Comparison of ENCODE assay signal across 18 mouse cellular contexts in genomic region chr8:123199864-123200263, GRCm38 (mm10). TPM values are rescaled to one million over a fixed set of nuclear protein-coding genes. Genes with fewer than 3 reads are reported as not detected.
"Had no signal": no experiment of that assay in that cellular context is flagged by ENCODE, and none has a peak within 500 bp of the region (broad histone marks: within the 10 kb centered on the region; RNA-seq: fewer than 3 reads in every experiment).

No protein-coding gene starts in this region.

- H3K4me2 ChIP-seq: liver, embryonic 11.5 days; liver, embryonic 13.5 days; liver, embryonic 15.5 days; midbrain, embryonic 11.5 days; midbrain, embryonic 13.5 days; midbrain, embryonic 15.5 days; neural tube, embryonic 12.5 days; stomach, embryonic 15.5 days had no signal

- H3K4me3 ChIP-seq: liver, embryonic 13.5 days; liver, embryonic 15.5 days; megakaryocyte, embryonic 14.5 days; midbrain, embryonic 13.5 days; midbrain, embryonic 15.5 days; neural tube, embryonic 12.5 days; stomach, embryonic 15.5 days had no signal

- H3K27me3 ChIP-seq: midbrain, embryonic 13.5 days; midbrain, embryonic 15.5 days; neural tube, embryonic 12.5 days; stomach, embryonic 15.5 days had no signal

- H3K9me3 ChIP-seq: liver, embryonic 13.5 days; liver, embryonic 15.5 days; megakaryocyte, embryonic 14.5 days; midbrain, embryonic 13.5 days; midbrain, embryonic 15.5 days; neural tube, embryonic 12.5 days; stomach, embryonic 15.5 days had no signal

- H3K27ac ChIP-seq: liver, embryonic 13.5 days; liver, embryonic 15.5 days; macrophage; midbrain, embryonic 13.5 days; midbrain, embryonic 15.5 days; neural tube, embryonic 12.5 days; stomach, embryonic 15.5 days; stomach, postnatal 0 days had no signal

- ATAC-seq: liver, postnatal 0 days; midbrain, embryonic 13.5 days; midbrain, embryonic 15.5 days had no signal

- H3K36me3 ChIP-seq: midbrain, embryonic 15.5 days; stomach, embryonic 15.5 days had no signal

- DNase-seq: liver; liver, embryonic 13.5 days; liver, postnatal 0 days; right cerebral cortex, postnatal 14 days; thymus, adult 2 months; thymus, postnatal 25 days; thymus, postnatal 4 days had no signal

- H3K9ac ChIP-seq: liver, embryonic 13.5 days; liver, embryonic 15.5 days; liver, postnatal 0 days; midbrain, embryonic 13.5 days; midbrain, embryonic 15.5 days; neural tube, embryonic 12.5 days; stomach, embryonic 15.5 days had no signal

- H3K4me1 ChIP-seq: midbrain, embryonic 13.5 days; neural tube, embryonic 12.5 days; stomach, embryonic 15.5 days had no signal

RNA-seq across cellular contexts. Expression of gene Dpep1, which starts 13.8 kb away (rescaled TPM):
- polyA plus RNA-seq: macrophage; midbrain, embryonic 13.5 days; neural tube, embryonic 14.5 days had no signal
